Mouse (Mus musculus) erythroid progenitor cell, adult 5-6 weeks (primary cell): ENCODE data around the gene Ncs1. TPM values are rescaled to one million over a fixed set of nuclear protein-coding genes. Genes with fewer than 3 reads are reported as not detected.

Source experiments
- ATAC-seq: replicated peaks from 2 replicates; pipeline ENCODE4 v1.8.0; 2016; ENCODE audit warnings: moderate number of reproducible peaks, mild to moderate bottlenecking, moderate TSS enrichment, inconsistent platforms; ENCODE audit not compliant: poor library complexity, low FRiP score, severe bottlenecking
- total RNA-seq, 2 experiments: library from RNA; stranded (forward) in 1 of 2; stranded (reverse) in 1 of 2; fragments of 150-400 nt in 1 of 2; fragments of 186-747, 209-891 nt in 1 of 2; gene quantifications; 2 replicates each; pipeline versions ENCODE4 v1.2.3 to v1.2.4; 2015 to 2017; ENCODE audit warnings: low replicate concordance in 2 of 2

Gene Ncs1
- total RNA-seq, 2 experiments from 2014 or later = not detected

- no peak for ATAC-seq
Observed at GRCm38 (mm10) chr2:31239833-31240232, 5.8 kb upstream of the Ncs1 start.

- ATAC-seq = no peak
Observed at GRCm38 (mm10) chr2:31241639-31242038, 4.0 kb upstream of the Ncs1 start.

GRCm38 (mm10) chr2:31244216-31244615, 1.4 kb upstream of the Ncs1 start:
- no peak for ATAC-seq

DNA sequence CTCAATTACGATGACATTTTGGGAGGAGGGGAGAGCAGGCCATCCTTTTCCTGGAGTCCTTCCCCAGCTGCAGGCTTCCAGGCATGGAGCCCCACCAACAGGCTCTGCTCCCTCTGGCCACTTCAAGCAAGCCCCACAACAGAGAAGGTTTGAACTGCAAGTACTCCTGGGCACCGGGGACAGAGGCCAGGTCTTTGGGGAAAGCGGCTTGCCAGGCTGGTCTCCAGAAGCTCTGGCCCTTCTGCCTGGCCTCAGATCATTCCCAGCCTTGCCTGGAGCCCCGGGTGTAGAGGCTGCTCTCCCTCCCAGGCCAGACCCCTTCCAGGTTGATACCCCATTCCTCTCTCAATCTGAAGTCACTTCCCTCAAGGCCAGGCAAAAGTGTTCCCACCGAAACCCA, 572 bp upstream of the Ncs1 start:
- no peak for ATAC-seq

GRCm38 (mm10) chr2:31246251-31246971, 788 bp downstream of the Ncs1 start:
- no peak for ATAC-seq

GRCm38 (mm10) chr2:31248856-31249255, 3.2 kb downstream of the Ncs1 start:
- no peak for ATAC-seq

- no peak for ATAC-seq
Observed at GRCm38 (mm10) chr2:31252167-31252566, 6.5 kb downstream of the Ncs1 start.

- ATAC-seq = no peak
Observed at GRCm38 (mm10) chr2:31253463-31253862, 7.8 kb downstream of the Ncs1 start.

DNA sequence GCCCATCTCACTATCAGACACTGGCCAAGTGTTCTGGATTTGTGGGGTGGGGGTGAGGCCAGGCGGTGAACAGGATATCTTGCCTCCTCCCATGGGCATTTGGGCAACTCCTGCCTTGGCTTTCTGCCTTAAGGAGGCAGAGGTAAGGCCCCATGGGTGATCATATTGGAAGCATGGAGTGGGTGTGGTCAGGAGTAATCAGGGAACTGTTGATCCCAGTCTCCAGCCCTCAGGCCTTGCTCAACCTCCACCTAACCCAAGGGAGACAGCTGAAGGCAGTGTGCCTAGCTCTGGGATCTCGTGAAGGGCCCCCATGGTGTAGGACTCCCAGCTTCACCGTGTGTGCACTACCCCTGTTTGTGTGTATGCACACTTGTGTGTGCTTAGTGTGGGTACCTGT, 9.2 kb downstream of the Ncs1 start:
- 0 out of 2 replicates have a peak, but pooled peaks have one; percentile 31 for ATAC-seq

- ATAC-seq = no peak
Observed at GRCm38 (mm10) chr2:31255952-31256938, 10.6 kb downstream of the Ncs1 start.

- no peak for ATAC-seq
Observed at GRCm38 (mm10) chr2:31257096-31257495, 11.5 kb downstream of the Ncs1 start.

DNA sequence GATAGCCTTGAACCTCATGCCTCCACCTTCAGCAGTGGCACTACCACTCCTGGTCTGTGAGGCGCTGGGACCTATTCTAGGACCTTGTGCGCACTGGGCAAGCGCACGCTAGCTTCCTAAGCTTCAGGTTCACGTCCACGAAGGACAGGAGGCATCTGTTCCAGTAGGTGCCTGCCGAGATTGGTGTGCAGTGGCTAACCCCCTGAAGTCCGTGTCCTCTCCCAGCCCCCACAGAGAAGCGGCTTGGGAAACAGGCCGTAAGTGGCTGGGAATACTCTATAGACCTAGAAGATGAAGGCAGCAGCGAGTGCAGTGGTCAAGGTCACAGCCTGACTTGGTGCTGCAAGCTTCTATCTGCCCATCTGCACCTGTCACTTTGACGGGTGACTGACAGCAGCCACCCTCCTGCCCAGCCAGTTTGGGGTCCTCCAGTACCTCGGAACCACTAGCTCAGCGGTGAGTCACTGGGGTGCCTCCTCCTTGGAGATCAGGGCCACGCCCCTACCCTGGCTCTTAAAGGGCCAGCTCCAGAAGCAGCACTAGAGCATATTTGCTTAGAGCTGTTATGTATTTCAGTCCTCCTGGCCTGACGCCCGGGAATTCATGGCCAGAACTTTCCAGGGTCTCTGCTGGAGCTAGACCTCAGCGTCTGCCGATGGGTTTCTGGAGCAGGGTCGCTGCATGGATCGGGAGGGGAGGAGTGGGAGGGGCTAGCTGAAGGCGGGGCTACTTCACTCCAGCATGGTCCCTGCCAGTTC, 13.2 kb downstream of the Ncs1 start:
- no peak for ATAC-seq

- no peak for ATAC-seq
Observed at GRCm38 (mm10) chr2:31259367-31259920, 13.8 kb downstream of the Ncs1 start.

DNA sequence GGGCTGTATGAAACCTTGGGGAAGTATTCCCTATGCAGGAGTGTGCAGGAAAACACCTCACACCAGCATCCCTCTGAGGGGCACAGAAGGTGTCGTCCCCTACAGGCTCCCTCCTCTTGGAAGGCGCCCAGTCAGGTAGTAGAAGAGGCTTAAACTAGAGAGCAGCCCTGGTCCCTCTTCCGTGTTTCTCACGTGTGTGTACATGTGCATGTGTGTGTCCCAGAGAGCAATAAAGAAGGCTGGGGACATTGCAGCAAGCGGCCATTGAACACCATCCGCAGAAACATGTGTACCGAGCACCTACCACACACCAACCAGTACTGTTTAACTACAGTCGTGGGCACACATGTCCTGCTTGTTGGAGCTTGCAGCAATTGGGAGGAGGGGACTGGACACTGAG, 14.9 kb downstream of the Ncs1 start:
- no peak for ATAC-seq

GRCm38 (mm10) chr2:31263039-31263461, 17.4 kb downstream of the Ncs1 start:
- no peak for ATAC-seq

- ATAC-seq = no peak
Observed at GRCm38 (mm10) chr2:31263746-31264378, 18.2 kb downstream of the Ncs1 start.

DNA sequence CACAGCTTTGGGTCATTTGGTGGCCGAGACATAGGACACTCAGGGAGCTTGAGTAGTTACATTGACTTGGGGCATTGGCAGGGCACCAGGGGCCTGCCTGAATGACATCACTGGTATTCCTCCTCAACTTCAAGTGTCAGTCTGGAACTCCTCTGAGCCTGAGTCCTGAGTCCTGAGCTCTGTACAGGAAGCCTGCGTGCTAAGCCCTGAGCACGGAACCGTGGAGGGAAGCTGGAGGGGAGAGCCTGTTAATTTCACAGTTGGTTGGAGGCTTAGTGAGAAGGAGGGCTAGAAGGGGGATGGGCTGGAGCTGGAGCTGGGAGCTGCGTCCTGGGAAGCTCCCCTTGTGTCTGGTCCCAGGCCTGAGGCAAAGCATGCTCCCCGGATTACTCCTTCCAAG, 21.8 kb downstream of the Ncs1 start:
- no peak for ATAC-seq

- ATAC-seq = no peak
Observed at GRCm38 (mm10) chr2:31268631-31269030, 23.0 kb downstream of the Ncs1 start.

DNA sequence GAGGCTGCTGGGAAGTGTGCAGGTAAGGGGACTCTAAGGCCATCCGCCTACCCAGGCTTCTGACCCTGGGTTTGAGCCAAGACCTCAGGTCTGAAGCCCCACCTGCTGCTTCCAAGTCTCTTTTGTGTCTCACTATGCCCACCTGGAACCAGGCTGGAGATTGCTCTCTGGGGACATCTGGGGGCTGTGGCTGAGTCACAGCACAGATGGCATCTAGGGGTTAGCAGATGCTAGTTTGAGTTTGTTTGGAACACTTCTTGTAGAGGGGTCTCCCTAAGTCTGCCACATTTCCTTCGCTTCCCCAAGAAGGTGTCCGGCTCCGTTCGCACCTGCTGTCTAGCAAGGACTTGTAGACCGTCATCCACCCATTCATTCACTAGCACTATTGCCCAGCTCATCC, 23.6 kb downstream of the Ncs1 start:
- no peak for ATAC-seq
